Mouse (Mus musculus): Measurements from ENCODE around the gene Armc9.

The Armc9 gene

GRCm38 (mm10) chr1:86225195-86225594 lies 70.6 kb downstream of the Armc9 start:
- DNase-seq (ENCODE audit: low spot score in 2 of 2), result no peak

- no peak for DNase-seq (ENCODE audit: low spot score in 2 of 2)
Measured at GRCm38 (mm10) chr1:86228653-86229052, 74.1 kb downstream of the Armc9 start.

GRCm38 (mm10) chr1:86229184-86229829 lies 74.7 kb downstream of the Armc9 start:
- DNase-seq (ENCODE audit: low spot score in 2 of 2), result no peak

GRCm38 (mm10) chr1:86232631-86233030 lies 78.1 kb downstream of the Armc9 start:
- no peak for DNase-seq (ENCODE audit: low spot score in 2 of 2)

- DNase-seq (ENCODE audit: low spot score in 2 of 2), result no peak
Measured at GRCm38 (mm10) chr1:86233808-86234207, 79.2 kb downstream of the Armc9 start.

- DNase-seq (ENCODE audit: low spot score in 2 of 2), result no peak
Measured at GRCm38 (mm10) chr1:86235118-86235517, 80.5 kb downstream of the Armc9 start.

- no peak for DNase-seq (ENCODE audit: low spot score in 2 of 2)
Measured at GRCm38 (mm10) chr1:86236442-86236841, 81.9 kb downstream of the Armc9 start.

- DNase-seq (ENCODE audit: low spot score in 2 of 2), result no peak
Measured at GRCm38 (mm10) chr1:86239010-86239409, 84.4 kb downstream of the Armc9 start.

- DNase-seq (ENCODE audit: low spot score in 2 of 2), result no peak
Measured at GRCm38 (mm10) chr1:86239871-86240270, 85.3 kb downstream of the Armc9 start.

GRCm38 (mm10) chr1:86240959-86241358 lies 86.4 kb downstream of the Armc9 start:
- no peak for DNase-seq (ENCODE audit: low spot score in 2 of 2)

GRCm38 (mm10) chr1:86243490-86243889 lies 88.9 kb downstream of the Armc9 start:
- DNase-seq (ENCODE audit: low spot score in 2 of 2), result no peak

- DNase-seq (ENCODE audit: low spot score in 2 of 2), result no peak
Measured at GRCm38 (mm10) chr1:86245301-86246085, 90.9 kb downstream of the Armc9 start.

- DNase-seq (ENCODE audit: low spot score in 2 of 2), result no peak
Measured at GRCm38 (mm10) chr1:86253410-86253809, 98.8 kb downstream of the Armc9 start.

GRCm38 (mm10) chr1:86256311-86256710 lies 101.7 kb downstream of the Armc9 start:
- no peak for DNase-seq (ENCODE audit: low spot score in 2 of 2)

GRCm38 (mm10) chr1:86257228-86257627 lies 102.6 kb downstream of the Armc9 start:
- DNase-seq (ENCODE audit: low spot score in 2 of 2), result no peak

- DNase-seq (ENCODE audit: low spot score in 2 of 2), result no peak
Measured at GRCm38 (mm10) chr1:86258171-86258824, 103.7 kb downstream of the Armc9 start.

GRCm38 (mm10) chr1:86263564-86264339 lies 109.2 kb downstream of the Armc9 start:
- no peak for DNase-seq (ENCODE audit: low spot score in 2 of 2)

- DNase-seq (ENCODE audit: low spot score in 2 of 2), result no peak
Measured at GRCm38 (mm10) chr1:86265060-86265459, 110.5 kb downstream of the Armc9 start.

- DNase-seq (ENCODE audit: low spot score in 2 of 2), result no peak
Measured at GRCm38 (mm10) chr1:86268492-86269189, 114.1 kb downstream of the Armc9 start.

- no peak for DNase-seq (ENCODE audit: low spot score in 2 of 2)
Measured at GRCm38 (mm10) chr1:86269190-86269508, 114.6 kb downstream of the Armc9 start.

- no peak for DNase-seq (ENCODE audit: low spot score in 2 of 2)
Measured at GRCm38 (mm10) chr1:86271707-86272106, 117.1 kb downstream of the Armc9 start.

GRCm38 (mm10) chr1:86277055-86277454 lies 122.5 kb downstream of the Armc9 start:
- no peak for DNase-seq (ENCODE audit: low spot score in 2 of 2)
